Mouse (Mus musculus): ENCODE data around the gene Ccdc185. TPM values are rescaled to one million over a fixed set of nuclear protein-coding genes. Genes with fewer than 3 reads are reported as not detected.

Gene Ccdc185
- polyA plus RNA-seq, 1 experiment from 2014 or later: not detected

DNA sequence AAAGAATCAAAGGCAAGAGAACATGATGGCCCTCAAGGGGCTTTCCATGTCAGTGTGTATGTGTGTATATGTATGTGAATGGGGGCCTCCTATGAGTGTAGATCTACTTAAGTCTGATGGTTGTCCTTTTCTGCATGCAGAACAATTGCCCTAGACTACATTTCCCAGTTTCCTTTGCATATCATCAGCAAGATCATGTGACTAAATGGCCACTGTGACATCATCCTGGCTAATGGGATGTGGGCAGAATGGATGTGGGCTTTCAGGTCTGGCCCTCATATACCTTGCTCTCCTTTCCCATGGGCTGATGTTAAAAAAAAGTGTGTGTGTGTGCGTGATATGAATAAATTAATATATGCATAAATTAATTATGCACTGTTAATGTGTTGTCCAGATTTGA lies 9.8 kb upstream of the Ccdc185 start:
- H3K36me3 ChIP-seq (ENCODE audit: control insufficient read depth, insufficient read depth, low read length): no peaks in the 10 kb centered on the region
- WGBS: 85% methylated on average over 1 of the region's 1 CpGs
- H3K9me3 ChIP-seq (replicated peaks; ENCODE audit: control insufficient read depth, low read length): no peaks in the 10 kb centered on the region
- ATAC-seq: no peak
- H3K27ac ChIP-seq (ENCODE audit: low read depth, low read length): no peak overlapping the region
- H3K4me2 ChIP-seq (ENCODE audit: low read length): no peak overlapping the region
- DNase-seq (ENCODE audit: low spot score): peak; percentile 24
- no peak overlapping the region for H3K4me3 ChIP-seq (ENCODE audit: low read depth, low read length)
- H3K27me3 ChIP-seq (replicated peaks; ENCODE audit: control insufficient read depth, insufficient read depth, low read length): 0 out of 2 replicates have a peak, but pooled peaks cover 3% of the 10 kb centered on the region
- H3K4me1 ChIP-seq (ENCODE audit: control insufficient read depth, insufficient read depth, low read length): peaks cover 3% of the 10 kb centered on the region; the same call in 1 of the 2 replicates
- H3K9ac ChIP-seq (ENCODE audit: low read length): no peak overlapping the region

DNA sequence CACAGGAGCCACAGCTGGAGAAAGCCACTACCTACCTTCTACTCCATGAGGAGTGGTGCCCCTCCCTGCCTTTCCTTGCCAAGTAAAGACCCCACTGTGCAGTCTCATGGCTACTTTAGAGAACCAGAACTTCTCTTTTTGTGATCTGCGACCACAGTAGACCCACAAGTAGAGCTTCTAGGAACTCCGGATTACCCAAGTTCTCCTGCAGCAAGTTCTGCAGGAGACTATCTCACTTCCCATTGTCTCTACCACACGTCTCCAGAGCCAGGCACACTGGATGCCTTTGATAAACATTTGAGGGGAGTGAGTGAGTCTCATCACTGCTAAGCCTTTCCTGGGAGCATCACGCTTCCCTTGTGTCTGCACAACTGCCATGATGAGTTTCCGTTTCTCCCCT lies 5.9 kb upstream of the Ccdc185 start:
- Histone ChIP-seq H3K4me2 (ENCODE audit: low read length) (no peak overlapping the region), H3K9ac (ENCODE audit: low read length) (no peak overlapping the region), H3K4me3 (ENCODE audit: low read depth, low read length) (no peak overlapping the region), H3K27ac (ENCODE audit: low read depth, low read length) (no peak overlapping the region), H3K4me1 (ENCODE audit: control insufficient read depth, insufficient read depth, low read length) (no peaks in the 10 kb centered on the region), H3K36me3 (ENCODE audit: control insufficient read depth, insufficient read depth, low read length) (no peaks in the 10 kb centered on the region), H3K27me3 (replicated peaks; ENCODE audit: control insufficient read depth, insufficient read depth, low read length) (no peaks in the 10 kb centered on the region), H3K9me3 (replicated peaks; ENCODE audit: control insufficient read depth, low read length) (no peaks in the 10 kb centered on the region)
- ATAC-seq (no peak), DNase-seq (ENCODE audit: low spot score) (no peak)
- WGBS: 87% methylated on average over 5 of the region's 5 CpGs

DNA sequence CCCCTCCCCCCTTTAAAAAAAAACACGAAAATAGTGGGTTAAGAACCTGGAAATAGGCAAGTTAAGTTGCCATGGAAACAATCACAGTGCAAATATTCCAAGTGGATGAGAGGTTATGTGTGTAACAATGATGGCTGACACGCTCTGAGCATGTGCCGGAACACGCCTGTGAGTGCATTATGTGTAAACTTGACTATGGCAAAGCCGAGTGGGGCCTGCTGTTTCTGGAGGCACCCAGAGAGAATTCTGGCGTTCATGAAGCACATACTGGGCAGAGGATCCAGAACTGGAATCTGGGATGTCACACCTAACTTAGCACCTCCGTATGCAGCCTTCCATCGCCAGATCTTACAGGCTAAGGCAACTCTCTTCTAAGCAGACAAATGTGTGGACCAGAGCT lies 4.7 kb upstream of the Ccdc185 start:
- no peak overlapping the region for H3K27ac ChIP-seq (ENCODE audit: low read depth, low read length)
- WGBS: 80% methylated on average over 8 of the region's 8 CpGs
- no peaks in the 10 kb centered on the region for H3K36me3 ChIP-seq (ENCODE audit: control insufficient read depth, insufficient read depth, low read length)
- no peak overlapping the region for H3K4me2 ChIP-seq (ENCODE audit: low read length)
- no peak overlapping the region for H3K4me3 ChIP-seq (ENCODE audit: low read depth, low read length)
- H3K4me1 ChIP-seq (ENCODE audit: control insufficient read depth, insufficient read depth, low read length): no peaks in the 10 kb centered on the region
- H3K9ac ChIP-seq (ENCODE audit: low read length): no peak overlapping the region
- peak; percentile 43 for DNase-seq (ENCODE audit: low spot score)
- no peaks in the 10 kb centered on the region for H3K27me3 ChIP-seq (replicated peaks; ENCODE audit: control insufficient read depth, insufficient read depth, low read length)
- ATAC-seq: no peak; the same call in 1 of the 2 replicates
- no peaks in the 10 kb centered on the region for H3K9me3 ChIP-seq (replicated peaks; ENCODE audit: control insufficient read depth, low read length)

DNA sequence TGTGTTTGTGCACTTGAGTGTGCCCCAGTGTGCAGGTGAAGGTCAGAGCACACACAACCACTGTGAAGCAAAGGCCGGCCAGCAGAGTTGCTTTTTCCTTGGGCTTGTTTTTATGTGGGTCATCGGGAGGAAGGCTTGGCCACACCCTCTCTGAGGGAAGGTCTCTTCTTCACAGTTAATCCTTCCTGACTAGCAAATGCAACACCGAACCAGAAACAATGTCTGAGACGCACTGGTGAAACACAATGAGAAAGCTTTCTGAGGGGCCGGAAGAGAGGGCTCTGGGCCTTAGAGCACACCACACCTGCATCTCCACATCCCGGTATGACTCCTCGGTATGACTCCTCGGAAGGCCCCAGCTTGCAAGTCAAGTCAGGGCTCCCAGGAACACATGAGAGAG lies 2.3 kb upstream of the Ccdc185 start:
- Histone ChIP-seq H3K4me2 (ENCODE audit: low read length) (no peak overlapping the region), H3K4me1 (ENCODE audit: control insufficient read depth, insufficient read depth, low read length) (no peaks in the 10 kb centered on the region), H3K36me3 (ENCODE audit: control insufficient read depth, insufficient read depth, low read length) (no peaks in the 10 kb centered on the region), H3K9ac (ENCODE audit: low read length) (no peak overlapping the region), H3K27me3 (replicated peaks; ENCODE audit: control insufficient read depth, insufficient read depth, low read length) (no peaks in the 10 kb centered on the region), H3K9me3 (replicated peaks; ENCODE audit: control insufficient read depth, low read length) (no peaks in the 10 kb centered on the region), H3K4me3 (ENCODE audit: low read depth, low read length) (no peak overlapping the region), H3K27ac (ENCODE audit: low read depth, low read length) (no peak overlapping the region)
- no peak for DNase-seq (ENCODE audit: low spot score)
- WGBS: 41% methylated on average over 8 of the region's 8 CpGs
- no peak for ATAC-seq

DNA sequence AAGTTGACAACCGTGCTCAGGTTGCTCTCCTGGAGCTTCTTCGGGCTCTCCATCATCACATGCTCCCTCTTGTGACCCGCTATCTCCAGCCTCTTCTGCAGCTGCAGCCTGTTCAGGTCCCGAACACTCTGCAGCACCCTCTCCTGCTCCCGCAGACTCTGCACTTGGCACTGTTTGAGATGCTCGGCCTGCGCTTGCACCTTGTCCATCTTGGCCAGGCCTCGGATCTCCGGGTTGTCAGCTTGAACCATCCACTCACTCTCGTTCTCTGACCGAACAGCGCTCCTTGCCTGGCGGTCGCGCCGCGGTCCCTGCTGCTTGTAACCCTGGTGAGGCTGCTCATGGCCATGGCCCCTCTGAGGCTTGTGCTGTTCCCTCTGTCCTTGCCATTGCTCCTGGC lies 1.1 kb downstream of the Ccdc185 start:
- WGBS: 88% methylated on average over 17 of the region's 17 CpGs
- Histone ChIP-seq H3K4me1 (ENCODE audit: control insufficient read depth, insufficient read depth, low read length) (no peaks in the 10 kb centered on the region), H3K4me3 (ENCODE audit: low read depth, low read length) (no peak overlapping the region), H3K9me3 (replicated peaks; ENCODE audit: control insufficient read depth, low read length) (no peaks in the 10 kb centered on the region), H3K36me3 (ENCODE audit: control insufficient read depth, insufficient read depth, low read length) (no peaks in the 10 kb centered on the region), H3K27me3 (replicated peaks; ENCODE audit: control insufficient read depth, insufficient read depth, low read length) (no peaks in the 10 kb centered on the region), H3K4me2 (ENCODE audit: low read length) (no peak overlapping the region), H3K27ac (ENCODE audit: low read depth, low read length) (no peak overlapping the region), H3K9ac (ENCODE audit: low read length) (no peak overlapping the region)
- no peak for DNase-seq (ENCODE audit: low spot score)
- ATAC-seq: no peak

DNA sequence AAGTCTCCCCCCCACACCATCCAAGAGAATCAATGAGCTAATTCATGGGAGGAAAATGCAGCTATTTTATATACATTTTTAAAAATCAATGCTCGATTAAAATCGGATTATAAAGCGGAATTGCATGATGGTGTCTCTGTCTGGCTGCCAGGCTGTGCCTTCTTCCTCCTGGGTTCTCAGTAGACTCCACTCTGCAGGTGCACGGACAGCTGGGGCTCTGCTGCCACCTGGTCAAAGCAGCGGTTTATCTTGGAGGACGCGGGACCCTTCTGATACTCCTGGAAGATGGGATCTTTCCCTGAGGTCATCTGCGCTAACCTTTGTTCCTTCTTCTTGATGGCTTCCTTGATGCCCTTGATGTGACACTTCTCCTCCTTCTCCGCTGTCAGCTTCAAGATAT lies 1.9 kb downstream of the Ccdc185 start:
- DNase-seq (ENCODE audit: low spot score) (no peak), ATAC-seq (no peak)
- Histone ChIP-seq H3K27me3 (replicated peaks; ENCODE audit: control insufficient read depth, insufficient read depth, low read length) (no peaks in the 10 kb centered on the region), H3K4me2 (ENCODE audit: low read length) (no peak overlapping the region), H3K4me1 (ENCODE audit: control insufficient read depth, insufficient read depth, low read length) (no peaks in the 10 kb centered on the region), H3K9me3 (replicated peaks; ENCODE audit: control insufficient read depth, low read length) (no peaks in the 10 kb centered on the region), H3K27ac (ENCODE audit: low read depth, low read length) (no peak overlapping the region), H3K36me3 (ENCODE audit: control insufficient read depth, insufficient read depth, low read length) (no peaks in the 10 kb centered on the region), H3K4me3 (ENCODE audit: low read depth, low read length) (no peak overlapping the region), H3K9ac (ENCODE audit: low read length) (no peak overlapping the region)
- WGBS: 92% methylated on average over 9 of the region's 9 CpGs

DNA sequence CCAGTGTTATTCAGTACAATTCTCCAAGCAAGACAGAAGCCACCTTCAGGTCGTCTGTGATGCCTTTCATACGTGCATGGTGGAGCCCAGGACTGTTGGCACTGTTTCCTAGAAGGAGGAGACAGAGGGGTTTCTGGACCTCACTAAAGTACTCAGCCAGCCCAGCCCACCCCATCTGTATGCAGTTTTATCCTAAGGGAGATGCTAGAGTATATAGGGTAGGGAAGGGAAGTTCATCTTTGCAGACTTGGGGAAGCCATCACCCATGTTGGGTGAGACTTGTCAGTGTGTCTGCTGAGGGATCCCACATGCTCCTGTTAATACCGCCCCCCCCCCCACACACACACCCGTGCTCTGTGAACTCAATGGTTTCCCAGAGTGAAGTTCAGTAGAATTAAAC lies 13.1 kb downstream of the Ccdc185 start:
- Histone ChIP-seq H3K27ac (ENCODE audit: low read depth, low read length) (no peak overlapping the region), H3K9ac (ENCODE audit: low read length) (no peak overlapping the region), H3K4me1 (ENCODE audit: control insufficient read depth, insufficient read depth, low read length) (no peaks in the 10 kb centered on the region), H3K4me3 (ENCODE audit: low read depth, low read length) (no peak overlapping the region), H3K36me3 (ENCODE audit: control insufficient read depth, insufficient read depth, low read length) (no peaks in the 10 kb centered on the region), H3K27me3 (replicated peaks; ENCODE audit: control insufficient read depth, insufficient read depth, low read length) (no peaks in the 10 kb centered on the region), H3K9me3 (replicated peaks; ENCODE audit: control insufficient read depth, low read length) (no peaks in the 10 kb centered on the region), H3K4me2 (ENCODE audit: low read length) (no peak overlapping the region)
- DNase-seq (ENCODE audit: low spot score) (no peak), ATAC-seq (no peak)
- 66% methylated on average over 4 of the region's 4 CpGs for WGBS

DNA sequence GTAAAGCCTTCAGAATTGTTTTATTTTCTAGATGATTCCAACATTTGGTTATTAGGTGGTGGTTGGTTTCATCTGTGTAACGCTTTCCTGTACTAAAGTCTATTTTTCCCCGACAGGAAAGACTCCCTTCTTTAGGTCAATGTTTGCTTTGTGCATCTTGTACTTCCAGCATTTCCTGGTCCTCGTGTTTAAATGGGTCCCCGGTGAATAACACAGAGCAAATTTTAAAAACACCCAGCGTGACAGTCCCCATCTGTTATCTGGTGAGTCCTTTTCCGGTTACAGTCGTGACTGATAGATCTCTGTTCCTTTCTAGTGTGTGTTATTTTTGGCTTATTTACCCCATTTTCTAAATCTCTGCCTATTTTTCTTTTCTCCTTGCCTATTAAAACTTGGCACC lies 16.3 kb downstream of the Ccdc185 start:
- Histone ChIP-seq H3K36me3 (ENCODE audit: control insufficient read depth, insufficient read depth, low read length) (no peaks in the 10 kb centered on the region), H3K4me2 (ENCODE audit: low read length) (no peak overlapping the region), H3K4me1 (ENCODE audit: control insufficient read depth, insufficient read depth, low read length) (no peaks in the 10 kb centered on the region), H3K4me3 (ENCODE audit: low read depth, low read length) (no peak overlapping the region), H3K9me3 (replicated peaks; ENCODE audit: control insufficient read depth, low read length) (no peaks in the 10 kb centered on the region), H3K9ac (ENCODE audit: low read length) (no peak overlapping the region), H3K27ac (ENCODE audit: low read depth, low read length) (no peak overlapping the region), H3K27me3 (replicated peaks; ENCODE audit: control insufficient read depth, insufficient read depth, low read length) (no peaks in the 10 kb centered on the region)
- WGBS: 85% methylated on average over 7 of the region's 7 CpGs
- DNase-seq (ENCODE audit: low spot score) (no peak), ATAC-seq (no peak)

DNA sequence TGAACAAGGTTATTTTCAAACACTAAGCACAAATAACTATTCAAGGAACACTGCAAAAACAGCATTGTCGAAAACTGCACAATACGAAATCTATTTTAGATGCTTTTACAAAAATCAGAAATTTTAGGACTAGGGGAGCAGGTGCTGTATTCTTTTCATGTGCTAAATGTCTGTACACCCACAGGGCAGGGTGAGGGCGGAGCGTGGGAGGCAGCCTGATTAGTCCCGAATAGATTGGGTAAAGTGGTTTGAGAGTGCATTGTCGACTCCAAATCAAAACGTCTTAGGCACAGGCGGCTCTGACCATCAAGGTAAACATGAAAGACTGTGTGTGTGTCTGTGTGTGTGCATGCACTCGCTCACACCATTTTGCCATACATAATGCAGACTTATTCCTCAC lies 20.0 kb downstream of the Ccdc185 start:
- 65% methylated on average over 9 of the region's 9 CpGs for WGBS
- no peaks in the 10 kb centered on the region for H3K4me1 ChIP-seq (ENCODE audit: control insufficient read depth, insufficient read depth, low read length)
- no peak overlapping the region for H3K27ac ChIP-seq (ENCODE audit: low read depth, low read length)
- no peak overlapping the region for H3K4me3 ChIP-seq (ENCODE audit: low read depth, low read length)
- no peak for DNase-seq (ENCODE audit: low spot score)
- H3K36me3 ChIP-seq (ENCODE audit: control insufficient read depth, insufficient read depth, low read length): no peaks in the 10 kb centered on the region
- H3K9me3 ChIP-seq (replicated peaks; ENCODE audit: control insufficient read depth, low read length): no peaks in the 10 kb centered on the region
- ATAC-seq: no peak
- no peak overlapping the region for H3K4me2 ChIP-seq (ENCODE audit: low read length)
- H3K27me3 ChIP-seq (replicated peaks; ENCODE audit: control insufficient read depth, insufficient read depth, low read length): no peaks in the 10 kb centered on the region
- no peak overlapping the region for H3K9ac ChIP-seq (ENCODE audit: low read length)
